Mouse (Mus musculus) limb, embryonic 10.5 days (tissue): Measurements from ENCODE around the gene Eva1a. TPM values are rescaled to one million over a fixed set of nuclear protein-coding genes. Genes with fewer than 3 reads are reported as not detected.

Source experiments
- DNase-seq: peaks from one replicate; pipeline ENCODE4 v3.0.0-alpha.2; 2017; ENCODE audit warnings: low spot score
- H3K27ac ChIP-seq: fragments of 300-500 bp; sonication (generic); 2 replicates; pipeline ENCODE4 v1.5.1; 2016; ENCODE audit warnings: mild to moderate bottlenecking
- H3K27me3 ChIP-seq: fragments of 300-500 bp; sonication (generic); 2 replicates; pipeline ENCODE4 v1.6.1; 2016; ENCODE audit warnings: low read depth, mild to moderate bottlenecking; ENCODE audit not compliant: poor library complexity, severe bottlenecking
- H3K36me3 ChIP-seq: fragments of 300-500 bp; sonication (generic); 2 replicates; pipeline ENCODE4 v1.6.1; 2016; ENCODE audit warnings: mild to moderate bottlenecking, moderate library complexity
- H3K4me1 ChIP-seq: fragments of 300-500 bp; sonication (generic); 2 replicates; pipeline ENCODE4 v1.6.1; 2016
- H3K4me3 ChIP-seq: fragments of 300-500 bp; sonication (generic); 2 replicates; pipeline ENCODE4 v1.5.1; 2016; ENCODE audit warnings: mild to moderate bottlenecking, moderate library complexity
- H3K9me3 ChIP-seq: fragments of 300-500 bp; sonication (generic); replicated peaks from 2 replicates; pipeline ENCODE4 v1.6.1; 2016; ENCODE audit warnings: mild to moderate bottlenecking
- WGBS: fragments of 180-500 bp; shearing (Covaris S2); methylation state at CpG from one replicate; pipeline ENCODE4 v1.1.7; 2016; 5-methylcytosine and 5-hydroxymethylcytosine counted together
- polyA plus RNA-seq: library from polyadenylated mRNA; unstranded; fragments of >200 nt; fragmentation: Nextera tagmentation; extraction: Ambion mirVana; gene quantifications from 2 replicates; pipeline ENCODE4 v1.2.1, GENCODE M21; 2016

Eva1a gene
- polyA plus RNA-seq, 1 experiment from 2014 or later = 11.9 TPM

DNA sequence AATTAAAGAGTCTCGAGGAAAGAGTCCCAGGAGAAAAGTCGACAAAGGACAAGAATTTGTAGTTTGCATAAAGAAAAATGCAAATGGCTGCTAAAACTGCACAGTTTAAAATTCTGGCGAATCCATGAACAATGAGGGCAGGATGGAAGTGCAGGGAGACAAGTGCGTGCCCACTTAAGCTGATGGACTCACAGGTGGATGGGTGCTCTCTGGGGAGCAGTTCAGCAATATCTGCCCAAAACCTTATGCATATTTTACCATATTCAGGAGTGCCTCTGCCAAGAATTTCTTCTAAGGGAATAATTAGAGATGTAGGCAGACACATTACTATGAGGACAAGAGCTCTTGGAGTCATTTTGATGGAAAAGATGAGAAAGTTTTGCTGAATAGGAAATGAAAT is 35.5 kb downstream of the Eva1a start:
- Histone ChIP-seq H3K9me3 (no peaks in the 10 kb centered on the region), H3K27ac (no peak overlapping the region), H3K27me3 (no peaks in the 10 kb centered on the region), H3K4me1 (no peaks in the 10 kb centered on the region), H3K36me3 (peaks cover 19% of the 10 kb centered on the region; the same call in 1 of the 2 replicates), H3K4me3 (no peak overlapping the region)
- DNase-seq = no peak
- WGBS = 90% methylated on average over 4 of the region's 4 CpGs

DNA sequence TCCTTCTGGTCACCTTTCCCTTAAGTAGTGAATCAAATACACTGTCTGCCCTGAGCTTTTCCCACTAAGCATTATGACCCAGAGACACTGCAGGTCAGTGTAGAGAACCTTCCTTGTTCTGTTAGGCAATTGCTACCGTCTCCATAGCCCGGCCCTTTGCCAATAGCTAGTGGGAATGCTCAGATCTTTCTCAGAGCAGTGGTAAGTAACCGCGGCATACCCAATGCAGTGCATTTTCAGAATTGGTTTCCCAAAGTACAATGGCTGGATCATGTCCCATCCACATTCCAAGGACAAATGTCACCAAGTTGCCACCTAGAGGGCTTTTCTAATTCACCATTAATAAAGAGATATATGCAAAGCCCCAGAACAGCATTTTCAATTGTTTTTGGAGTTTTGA is 38.0 kb downstream of the Eva1a start:
- Histone ChIP-seq H3K27me3 (no peaks in the 10 kb centered on the region), H3K4me3 (no peak overlapping the region), H3K4me1 (no peaks in the 10 kb centered on the region), H3K36me3 (peaks cover 5% of the 10 kb centered on the region; the same call in 1 of the 2 replicates), H3K9me3 (no peaks in the 10 kb centered on the region), H3K27ac (no peak overlapping the region)
- DNase-seq = no peak
- 93% methylated on average over 4 of the region's 4 CpGs for WGBS

DNA sequence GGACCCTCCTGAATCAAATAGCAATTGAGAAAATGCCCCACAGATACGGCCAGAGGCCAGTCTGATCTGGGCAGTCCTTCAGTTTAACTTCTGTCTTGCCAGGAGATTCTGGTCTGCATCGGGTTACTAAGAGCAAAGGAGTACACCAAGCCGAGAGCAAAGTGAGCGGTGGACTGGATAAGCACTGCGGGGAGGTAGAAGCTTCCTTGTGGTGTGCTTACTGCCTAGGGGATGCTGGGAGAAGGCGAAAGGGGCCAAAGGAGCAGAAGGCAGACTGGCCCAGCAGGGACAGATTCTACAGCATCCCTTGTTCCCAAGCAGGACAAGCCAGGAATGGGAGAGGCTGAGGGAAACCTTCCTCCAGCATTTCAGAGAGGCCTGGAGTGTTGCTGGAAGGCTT is 42.8 kb downstream of the Eva1a start:
- Histone ChIP-seq H3K36me3 (0 out of 2 replicates have a peak, but pooled peaks cover 4% of the 10 kb centered on the region), H3K27ac (no peak overlapping the region), H3K4me3 (no peak overlapping the region), H3K9me3 (no peaks in the 10 kb centered on the region), H3K4me1 (no peaks in the 10 kb centered on the region), H3K27me3 (no peaks in the 10 kb centered on the region)
- 87% methylated on average over 6 of the region's 6 CpGs for WGBS
- no peak for DNase-seq

GRCm38 (mm10) chr6:82084235-82084634 is 43.4 kb downstream of the Eva1a start:
- H3K27ac ChIP-seq = no peak overlapping the region
- WGBS = 77% methylated on average over 3 of the region's 3 CpGs
- H3K27me3 ChIP-seq = no peaks in the 10 kb centered on the region
- H3K36me3 ChIP-seq = 0 out of 2 replicates have a peak, but pooled peaks cover 4% of the 10 kb centered on the region
- no peaks in the 10 kb centered on the region for H3K9me3 ChIP-seq
- H3K4me3 ChIP-seq = no peak overlapping the region
- DNase-seq = no peak
- H3K4me1 ChIP-seq = no peaks in the 10 kb centered on the region

DNA sequence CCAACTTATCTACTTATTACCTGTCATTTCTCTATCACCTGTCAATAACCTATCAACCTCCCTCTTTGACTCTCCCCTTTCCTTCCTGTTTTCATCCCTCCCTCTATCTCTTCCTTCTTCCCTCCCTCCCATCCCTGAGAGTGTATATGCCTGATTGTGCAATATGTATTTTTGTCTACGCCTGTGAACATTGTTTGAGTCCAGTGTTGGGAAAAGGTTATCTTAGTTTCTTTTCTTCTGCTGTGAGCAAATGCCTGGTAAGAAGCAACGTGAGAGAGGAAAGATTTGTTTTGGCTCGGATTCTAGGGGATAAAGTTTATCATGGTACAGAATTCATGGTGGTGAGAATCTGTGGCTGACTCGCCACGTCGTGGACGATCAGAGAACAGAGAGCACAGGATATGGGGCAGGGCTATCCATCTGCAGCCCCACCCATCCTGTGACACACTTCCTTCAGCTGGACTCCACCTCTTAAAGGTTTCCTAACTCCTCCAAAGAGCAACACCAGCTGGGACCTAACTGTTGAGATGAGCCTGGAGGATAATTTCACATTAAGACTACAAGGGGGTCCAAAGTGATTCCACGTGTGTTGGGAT is 44.6 kb downstream of the Eva1a start:
- DNase-seq = no peak
- 88% methylated on average over 8 of the region's 8 CpGs for WGBS
- Histone ChIP-seq H3K9me3 (no peaks in the 10 kb centered on the region), H3K36me3 (0 out of 2 replicates have a peak, but pooled peaks cover 4% of the 10 kb centered on the region), H3K4me1 (no peaks in the 10 kb centered on the region), H3K4me3 (no peak overlapping the region), H3K27me3 (0 out of 2 replicates have a peak, but pooled peaks cover under 1% of the 10 kb centered on the region), H3K27ac (no peak overlapping the region)

DNA sequence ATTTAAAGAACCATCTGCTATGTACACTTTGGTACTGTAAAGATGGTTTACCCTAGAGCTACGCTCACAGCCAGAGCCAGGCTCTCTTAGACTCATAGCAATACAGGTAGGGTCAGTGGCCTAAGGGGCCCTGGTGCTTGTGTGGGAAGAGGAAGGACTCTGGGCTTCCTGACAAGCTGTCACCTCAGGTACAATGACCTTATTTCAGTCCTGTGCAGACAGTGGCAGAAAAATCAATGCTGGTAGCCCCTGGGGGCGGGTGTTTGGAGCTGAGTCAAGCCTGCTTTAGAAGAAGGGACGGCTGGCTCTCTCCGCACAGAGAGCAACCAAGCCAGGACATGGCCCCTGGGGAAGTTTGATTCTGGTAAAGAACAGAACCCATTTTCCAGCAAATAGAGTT is 47.3 kb downstream of the Eva1a start:
- WGBS = 83% methylated on average over 4 of the region's 4 CpGs
- H3K27ac ChIP-seq = no peak overlapping the region
- DNase-seq = no peak
- no peak overlapping the region for H3K4me3 ChIP-seq
- H3K4me1 ChIP-seq = peaks cover 12% of the 10 kb centered on the region
- no peaks in the 10 kb centered on the region for H3K9me3 ChIP-seq
- peaks cover 24% of the 10 kb centered on the region for H3K27me3 ChIP-seq
- 0 out of 2 replicates have a peak, but pooled peaks cover 4% of the 10 kb centered on the region for H3K36me3 ChIP-seq

- Histone ChIP-seq H3K9me3 (no peaks in the 10 kb centered on the region), H3K27me3 (peaks cover 33% of the 10 kb centered on the region), H3K27ac (peak overlapping the region; percentile 59), H3K4me1 (peaks cover 15% of the 10 kb centered on the region), H3K4me3 (peak overlapping the region; percentile 44), H3K36me3 (0 out of 2 replicates have a peak, but pooled peaks cover under 1% of the 10 kb centered on the region)
- WGBS = 2% methylated on average over 28 of the region's 28 CpGs
- DNase-seq = peak; percentile 48
Observed at GRCm38 (mm10) chr6:82091773-82092172, 50.9 kb downstream of the Eva1a start.

- no peaks in the 10 kb centered on the region for H3K36me3 ChIP-seq
- 81% methylated on average over 1 of the region's 1 CpGs for WGBS
- H3K4me1 ChIP-seq = peaks cover 5% of the 10 kb centered on the region; the same call in 1 of the 2 replicates
- peaks cover 9% of the 10 kb centered on the region; the same call in 1 of the 2 replicates for H3K27me3 ChIP-seq
- no peaks in the 10 kb centered on the region for H3K9me3 ChIP-seq
- H3K27ac ChIP-seq = no peak overlapping the region
- no peak for DNase-seq
- H3K4me3 ChIP-seq = no peak overlapping the region
Observed at GRCm38 (mm10) chr6:82097705-82098104, 56.9 kb downstream of the Eva1a start.

DNA sequence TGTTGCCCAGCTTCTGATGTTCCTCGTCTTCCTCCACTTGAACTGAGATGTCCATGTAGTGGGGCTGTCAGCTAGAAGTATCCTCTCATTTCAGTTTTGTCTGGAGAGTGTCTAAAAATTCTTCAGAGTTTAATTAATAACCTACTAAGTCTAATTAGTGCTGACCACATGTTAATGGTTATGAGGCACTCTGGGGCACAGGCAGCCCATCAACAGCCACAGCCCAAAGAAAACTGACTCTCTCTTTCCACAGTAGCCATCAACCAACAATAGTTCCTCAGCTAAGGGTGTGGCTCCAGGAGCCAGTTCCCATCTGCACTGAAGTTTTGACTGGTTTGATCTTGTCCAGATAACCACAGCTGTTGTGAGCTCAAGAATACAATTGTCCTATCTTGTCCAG is 57.6 kb downstream of the Eva1a start:
- 91% methylated on average over 1 of the region's 1 CpGs for WGBS
- Histone ChIP-seq H3K4me3 (no peak overlapping the region), H3K36me3 (no peaks in the 10 kb centered on the region), H3K27me3 (peaks cover 6% of the 10 kb centered on the region; the same call in 1 of the 2 replicates), H3K27ac (no peak overlapping the region), H3K9me3 (no peaks in the 10 kb centered on the region), H3K4me1 (0 out of 2 replicates have a peak, but pooled peaks cover under 1% of the 10 kb centered on the region)
- no peak for DNase-seq

- Histone ChIP-seq H3K9me3 (no peaks in the 10 kb centered on the region), H3K36me3 (no peaks in the 10 kb centered on the region), H3K27me3 (no peaks in the 10 kb centered on the region), H3K27ac (no peak overlapping the region), H3K4me3 (no peak overlapping the region), H3K4me1 (peaks cover 4% of the 10 kb centered on the region)
- WGBS = 91% methylated on average over 7 of the region's 7 CpGs
- DNase-seq = no peak
Observed at GRCm38 (mm10) chr6:82110473-82110872, 69.6 kb downstream of the Eva1a start.

DNA sequence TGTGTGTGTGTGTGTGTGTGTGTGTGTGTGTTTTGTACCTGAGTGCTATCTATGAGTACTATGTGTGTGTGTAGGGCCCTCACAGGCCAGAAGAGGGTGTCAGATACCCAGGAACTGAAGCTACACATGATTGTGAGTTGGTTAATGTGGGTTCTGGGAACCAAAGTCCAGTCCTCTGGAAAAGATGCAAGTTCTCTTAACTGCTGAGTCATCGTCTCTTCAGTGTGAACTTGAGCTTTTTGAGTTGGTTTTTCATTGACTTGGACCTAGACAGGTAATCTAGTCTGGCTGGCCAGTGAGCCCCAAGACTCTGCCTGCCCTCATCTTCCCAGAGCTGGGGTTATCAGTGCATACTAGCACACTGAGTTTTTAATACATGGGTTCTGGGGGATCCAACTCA is 70.3 kb downstream of the Eva1a start:
- no peak overlapping the region for H3K4me3 ChIP-seq
- H3K27me3 ChIP-seq = no peaks in the 10 kb centered on the region
- DNase-seq = no peak
- H3K4me1 ChIP-seq = peaks cover 11% of the 10 kb centered on the region
- 90% methylated on average over 1 of the region's 1 CpGs for WGBS
- H3K9me3 ChIP-seq = no peaks in the 10 kb centered on the region
- no peaks in the 10 kb centered on the region for H3K36me3 ChIP-seq
- H3K27ac ChIP-seq = no peak overlapping the region

GRCm38 (mm10) chr6:82111540-82111939 is 70.7 kb downstream of the Eva1a start:
- WGBS = 89% methylated on average over 3 of the region's 3 CpGs
- H3K27ac ChIP-seq = no peak overlapping the region
- DNase-seq = no peak
- no peak overlapping the region for H3K4me3 ChIP-seq
- no peaks in the 10 kb centered on the region for H3K27me3 ChIP-seq
- peaks cover 12% of the 10 kb centered on the region for H3K4me1 ChIP-seq
- no peaks in the 10 kb centered on the region for H3K9me3 ChIP-seq
- H3K36me3 ChIP-seq = no peaks in the 10 kb centered on the region

DNA sequence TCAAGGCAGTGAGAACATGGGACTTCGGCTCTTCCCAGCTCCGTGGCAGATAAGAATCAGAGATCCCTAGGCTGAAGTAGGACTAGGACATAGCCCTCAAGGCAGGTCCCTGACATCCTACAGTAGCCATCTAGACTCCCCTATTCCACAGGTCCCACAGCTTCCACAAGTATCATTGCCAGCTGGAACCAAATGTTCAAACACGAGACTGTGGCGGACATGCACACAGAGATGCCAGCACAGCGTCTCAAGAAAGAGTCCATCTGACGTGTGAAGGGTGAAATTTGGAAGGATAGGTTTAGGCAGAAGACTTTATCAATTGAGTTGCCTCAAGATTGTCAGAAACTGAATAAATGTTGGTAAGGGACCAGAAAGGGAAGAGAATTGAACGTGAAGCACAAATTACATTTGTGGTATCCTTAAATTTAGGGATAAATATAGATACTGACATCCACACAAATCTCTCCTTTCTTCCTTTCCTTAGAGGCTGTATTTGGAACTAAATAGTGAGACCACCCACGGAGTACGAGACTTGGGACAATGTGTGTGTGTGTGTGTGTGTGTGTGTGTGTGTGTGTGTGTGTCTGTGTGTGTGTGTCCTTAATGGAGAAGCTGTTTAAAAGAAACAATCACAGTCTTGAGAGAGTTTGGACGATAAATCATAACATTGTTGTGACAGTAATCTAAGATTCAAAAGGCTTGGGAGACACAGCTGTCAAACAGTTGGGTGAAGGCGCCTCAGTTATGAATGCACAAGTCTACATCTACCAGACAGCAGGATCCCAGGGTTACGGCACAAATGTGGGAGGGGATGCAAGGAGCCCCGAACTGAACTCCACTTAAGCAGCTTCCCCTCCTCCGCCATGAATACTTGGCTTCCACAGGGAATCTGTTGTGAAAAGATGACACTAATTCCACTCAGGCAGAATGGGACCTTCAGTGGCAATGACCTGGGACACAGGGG is 71.6 kb downstream of the Eva1a start:
- 90% methylated on average over 14 of the region's 14 CpGs for WGBS
- no peak overlapping the region for H3K27ac ChIP-seq
- H3K4me1 ChIP-seq = peaks cover 12% of the 10 kb centered on the region
- no peak overlapping the region for H3K4me3 ChIP-seq
- DNase-seq = no peak
- H3K9me3 ChIP-seq = no peaks in the 10 kb centered on the region
- H3K36me3 ChIP-seq = no peaks in the 10 kb centered on the region
- no peaks in the 10 kb centered on the region for H3K27me3 ChIP-seq
